Mouse (Mus musculus): ENCODE data around the gene Stac2. TPM values are rescaled to one million over a fixed set of nuclear protein-coding genes. Genes with fewer than 3 reads are reported as not detected.

The Stac2 gene
- polyA plus RNA-seq, 1 experiment from 2014 or later = 1.6 TPM

DNA sequence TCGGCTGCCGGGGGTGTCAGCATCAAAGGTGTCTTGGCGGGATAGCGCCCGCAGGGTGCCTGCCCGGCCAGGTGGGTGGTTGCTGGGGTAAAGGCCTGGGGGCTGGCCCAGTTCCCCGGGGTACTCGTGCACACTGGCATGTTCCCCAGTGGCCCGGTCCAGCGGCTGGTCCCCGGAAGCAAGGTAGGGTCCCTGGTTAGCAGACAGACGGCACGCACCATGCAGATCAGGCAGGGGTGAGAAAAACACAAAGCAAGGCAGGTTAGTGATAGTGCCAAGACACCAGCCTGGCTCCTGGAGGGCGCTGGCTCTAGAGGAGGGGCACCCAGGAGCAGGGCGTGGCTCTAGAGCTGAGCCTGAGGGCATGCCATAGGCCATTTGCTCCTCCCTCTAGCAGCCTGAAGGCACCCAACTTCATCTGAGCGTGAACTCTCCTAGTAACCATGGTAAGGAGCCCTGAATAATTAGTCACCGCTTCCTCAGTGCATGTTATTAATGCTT is 50.0 kb downstream of the Stac2 start:
- Histone ChIP-seq H3K4me2 (ENCODE audit: low read length) (peak overlapping the region; percentile 28; the same call in 1 of the 2 replicates), H3K36me3 (ENCODE audit: insufficient read depth, low read length) (0 out of 2 replicates have a peak, but pooled peaks cover 4% of the 10 kb centered on the region), H3K9me3 (replicated peaks; ENCODE audit: low read length) (no peaks in the 10 kb centered on the region), H3K9ac (ENCODE audit: low read depth, low read length) (no peak overlapping the region), H3K4me1 (replicated peaks; ENCODE audit: insufficient read depth, low read length) (peaks cover 11% of the 10 kb centered on the region), H3K27me3 (ENCODE audit: insufficient read depth, low read length) (0 out of 2 replicates have a peak, but pooled peaks cover 4% of the 10 kb centered on the region), H3K27ac (no peak overlapping the region), H3K4me3 (replicated peaks; ENCODE audit: low read depth, low read length) (no peak overlapping the region)
- no peak for DNase-seq (ENCODE audit: low spot score)
- 0 out of 2 replicates have a peak, but pooled peaks have one; percentile 16 for ATAC-seq (replicated peaks; ENCODE audit: low FRiP score, low read depth)
- 49% methylated on average over 17 of the region's 17 CpGs for WGBS
- no peak for TF ChIP-seq CTCF (IDR thresholded peaks at IDR 0.05; ENCODE audit: low read depth)

DNA sequence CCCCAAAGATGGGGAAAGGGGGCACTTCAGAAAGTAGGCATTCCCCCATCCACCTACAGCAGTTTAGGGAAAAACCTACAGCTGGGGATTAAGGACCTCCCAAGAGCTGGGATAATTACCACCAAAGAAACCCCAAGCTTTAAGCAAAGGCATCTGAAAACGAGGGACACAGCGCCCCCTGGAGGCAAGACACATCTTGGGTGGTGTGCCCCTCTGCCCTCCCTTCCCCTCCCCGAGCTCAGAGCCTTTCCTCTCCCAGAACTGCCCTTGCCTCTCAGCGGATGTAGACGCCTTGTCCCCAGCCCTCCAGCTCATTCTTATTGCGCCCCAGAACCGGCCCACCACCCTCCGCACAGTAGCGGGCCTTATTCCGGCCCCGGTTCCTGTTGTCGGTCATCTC is 50.6 kb downstream of the Stac2 start:
- Histone ChIP-seq H3K9me3 (replicated peaks; ENCODE audit: low read length) (no peaks in the 10 kb centered on the region), H3K4me1 (replicated peaks; ENCODE audit: insufficient read depth, low read length) (peaks cover 11% of the 10 kb centered on the region), H3K36me3 (ENCODE audit: insufficient read depth, low read length) (0 out of 2 replicates have a peak, but pooled peaks cover 4% of the 10 kb centered on the region), H3K27ac (no peak overlapping the region), H3K9ac (ENCODE audit: low read depth, low read length) (no peak overlapping the region), H3K27me3 (ENCODE audit: insufficient read depth, low read length) (0 out of 2 replicates have a peak, but pooled peaks cover 4% of the 10 kb centered on the region), H3K4me3 (replicated peaks; ENCODE audit: low read depth, low read length) (no peak overlapping the region), H3K4me2 (ENCODE audit: low read length) (peak overlapping the region; percentile 28; the same call in 1 of the 2 replicates)
- peak; percentile 83 for TF ChIP-seq CTCF (IDR thresholded peaks at IDR 0.05; ENCODE audit: low read depth)
- 30% methylated on average over 12 of the region's 12 CpGs for WGBS
- DNase-seq (ENCODE audit: low spot score) (peak; percentile 89), ATAC-seq (replicated peaks; ENCODE audit: low FRiP score, low read depth) (peak; percentile 23; the same call in 1 of the 2 replicates)

DNA sequence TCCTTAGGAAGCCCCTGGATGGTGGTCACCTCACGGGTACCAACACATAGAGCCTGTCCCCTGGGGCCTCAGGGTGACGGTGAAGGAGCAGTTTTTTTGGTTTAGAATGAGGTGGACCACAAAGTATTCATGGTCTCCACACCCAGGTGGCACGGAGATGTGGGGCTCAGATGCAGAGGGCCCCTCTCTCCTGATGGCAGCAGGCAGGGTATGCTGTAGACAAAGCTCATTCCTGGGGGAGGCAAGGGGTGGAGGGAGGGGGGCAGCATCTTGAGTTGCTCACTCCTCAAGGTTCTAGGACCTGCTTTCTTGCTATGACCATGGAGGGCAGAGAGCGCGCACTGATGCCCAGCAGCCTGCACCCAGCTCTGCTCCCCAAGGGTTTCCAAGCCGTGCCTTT is 51.3 kb downstream of the Stac2 start:
- no peak overlapping the region for H3K4me2 ChIP-seq (ENCODE audit: low read length)
- WGBS = 69% methylated on average over 6 of the region's 6 CpGs
- H3K9me3 ChIP-seq (replicated peaks; ENCODE audit: low read length) = no peaks in the 10 kb centered on the region
- H3K4me3 ChIP-seq (replicated peaks; ENCODE audit: low read depth, low read length) = no peak overlapping the region
- H3K27ac ChIP-seq = no peak overlapping the region
- no peak for TF ChIP-seq CTCF (IDR thresholded peaks at IDR 0.05; ENCODE audit: low read depth)
- no peak for DNase-seq (ENCODE audit: low spot score)
- H3K36me3 ChIP-seq (ENCODE audit: insufficient read depth, low read length) = 0 out of 2 replicates have a peak, but pooled peaks cover 4% of the 10 kb centered on the region
- peaks cover 11% of the 10 kb centered on the region for H3K4me1 ChIP-seq (replicated peaks; ENCODE audit: insufficient read depth, low read length)
- ATAC-seq (replicated peaks; ENCODE audit: low FRiP score, low read depth) = no peak
- H3K9ac ChIP-seq (ENCODE audit: low read depth, low read length) = no peak overlapping the region
- H3K27me3 ChIP-seq (ENCODE audit: insufficient read depth, low read length) = 0 out of 2 replicates have a peak, but pooled peaks cover 4% of the 10 kb centered on the region

DNA sequence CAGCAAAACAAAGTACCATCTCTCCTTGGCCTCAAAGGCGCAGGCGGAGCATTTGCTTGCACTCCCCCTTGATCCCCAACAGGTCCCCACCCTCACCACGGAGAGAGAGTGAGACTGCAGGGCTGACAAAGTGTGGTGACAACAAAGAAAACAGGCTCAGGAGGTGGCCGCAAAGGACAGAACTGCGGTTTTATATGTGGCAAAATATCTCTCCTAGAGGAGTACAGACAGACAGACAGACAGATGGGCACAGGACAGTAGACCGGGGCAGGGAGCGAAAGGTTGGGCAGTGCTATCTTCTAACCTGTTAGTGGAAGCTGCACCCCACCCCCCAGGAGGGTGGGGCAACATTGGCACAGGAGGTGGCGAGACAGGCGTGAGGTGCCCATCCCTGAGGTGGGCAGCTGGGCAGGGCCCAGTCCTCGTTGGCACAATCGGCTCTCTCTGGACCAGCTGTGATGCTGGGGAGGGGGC is 51.9 kb downstream of the Stac2 start:
- TF ChIP-seq CTCF (IDR thresholded peaks at IDR 0.05; ENCODE audit: low read depth) = no peak
- WGBS = 36% methylated on average over 11 of the region's 11 CpGs
- H3K27ac ChIP-seq = no peak overlapping the region
- H3K4me1 ChIP-seq (replicated peaks; ENCODE audit: insufficient read depth, low read length) = peaks cover 11% of the 10 kb centered on the region
- H3K36me3 ChIP-seq (ENCODE audit: insufficient read depth, low read length) = no peaks in the 10 kb centered on the region
- H3K4me2 ChIP-seq (ENCODE audit: low read length) = no peak overlapping the region
- H3K27me3 ChIP-seq (ENCODE audit: insufficient read depth, low read length) = 0 out of 2 replicates have a peak, but pooled peaks cover 4% of the 10 kb centered on the region
- H3K9me3 ChIP-seq (replicated peaks; ENCODE audit: low read length) = no peaks in the 10 kb centered on the region
- DNase-seq (ENCODE audit: low spot score) = no peak
- no peak for ATAC-seq (replicated peaks; ENCODE audit: low FRiP score, low read depth)
- H3K4me3 ChIP-seq (replicated peaks; ENCODE audit: low read depth, low read length) = no peak overlapping the region
- no peak overlapping the region for H3K9ac ChIP-seq (ENCODE audit: low read depth, low read length)

DNA sequence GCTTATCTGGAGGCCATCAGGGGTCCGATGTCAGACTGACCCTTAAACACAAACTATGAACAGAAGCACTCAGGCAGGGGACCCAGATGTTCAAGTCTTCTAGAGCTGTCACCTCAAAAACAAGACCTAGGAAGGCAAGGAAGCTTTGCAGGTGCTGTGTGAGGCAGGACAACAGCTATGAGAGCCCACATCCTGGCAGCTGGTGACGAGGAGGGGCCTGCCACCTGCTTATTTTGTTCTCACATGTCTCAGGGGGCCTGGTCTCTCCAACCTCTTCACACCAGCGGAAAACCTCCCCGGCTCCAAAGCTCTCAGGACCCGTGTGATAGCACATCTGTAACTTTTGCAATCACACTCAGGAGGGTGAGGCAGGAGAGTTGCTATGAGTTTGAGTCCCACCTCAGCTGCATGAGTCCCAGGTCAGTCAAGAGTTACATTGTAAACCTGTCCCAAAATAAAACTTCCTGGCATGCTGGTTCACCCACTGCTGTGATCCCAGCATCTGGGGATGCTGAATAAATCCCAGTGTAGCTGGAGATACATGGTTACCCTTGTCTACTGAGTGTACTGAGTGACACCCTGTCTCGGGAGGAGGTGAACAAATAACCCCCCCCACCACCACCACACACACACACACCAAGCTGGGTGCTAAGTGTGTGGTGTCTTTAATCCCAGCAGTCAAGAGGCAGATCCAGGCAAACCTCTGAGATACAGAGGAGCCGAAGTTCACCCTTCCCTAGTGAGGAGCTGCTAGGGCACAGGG is 52.7 kb downstream of the Stac2 start:
- ATAC-seq (replicated peaks; ENCODE audit: low FRiP score, low read depth) = no peak
- Histone ChIP-seq H3K27me3 (ENCODE audit: insufficient read depth, low read length) (0 out of 2 replicates have a peak, but pooled peaks cover 4% of the 10 kb centered on the region), H3K4me1 (replicated peaks; ENCODE audit: insufficient read depth, low read length) (peaks cover 11% of the 10 kb centered on the region), H3K4me2 (ENCODE audit: low read length) (no peak overlapping the region), H3K36me3 (ENCODE audit: insufficient read depth, low read length) (no peaks in the 10 kb centered on the region), H3K27ac (no peak overlapping the region), H3K4me3 (replicated peaks; ENCODE audit: low read depth, low read length) (no peak overlapping the region), H3K9me3 (replicated peaks; ENCODE audit: low read length) (no peaks in the 10 kb centered on the region), H3K9ac (ENCODE audit: low read depth, low read length) (no peak overlapping the region)
- WGBS = 20% methylated on average over 7 of the region's 7 CpGs
- DNase-seq (ENCODE audit: low spot score) = no peak
- no peak for TF ChIP-seq CTCF (IDR thresholded peaks at IDR 0.05; ENCODE audit: low read depth)

DNA sequence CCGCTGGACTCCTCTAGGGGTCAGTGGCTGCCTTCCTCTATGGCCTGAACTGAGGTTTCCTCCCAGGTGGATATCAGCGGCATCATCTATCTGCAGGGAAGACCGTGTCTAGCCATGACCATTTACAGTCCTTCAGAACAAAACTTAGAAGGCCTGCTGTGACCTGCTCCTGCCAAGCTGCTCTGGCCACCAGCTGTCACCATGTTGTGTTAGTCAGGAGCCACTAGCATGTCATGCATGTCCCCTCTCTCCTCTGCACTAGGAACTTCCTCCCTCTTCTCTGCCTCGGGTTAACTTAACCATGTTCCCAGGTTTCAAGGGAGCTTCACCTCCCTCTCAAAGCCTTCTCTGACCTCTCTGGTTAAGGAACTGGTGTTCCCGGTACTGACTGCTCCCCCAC is 53.5 kb downstream of the Stac2 start:
- H3K9ac ChIP-seq (ENCODE audit: low read depth, low read length) = no peak overlapping the region
- no peak overlapping the region for H3K4me3 ChIP-seq (replicated peaks; ENCODE audit: low read depth, low read length)
- 0 out of 2 replicates have a peak, but pooled peaks cover 4% of the 10 kb centered on the region for H3K27me3 ChIP-seq (ENCODE audit: insufficient read depth, low read length)
- H3K36me3 ChIP-seq (ENCODE audit: insufficient read depth, low read length) = no peaks in the 10 kb centered on the region
- H3K4me2 ChIP-seq (ENCODE audit: low read length) = no peak overlapping the region
- ATAC-seq (replicated peaks; ENCODE audit: low FRiP score, low read depth) = no peak
- 21% methylated on average over 5 of the region's 5 CpGs for WGBS
- H3K9me3 ChIP-seq (replicated peaks; ENCODE audit: low read length) = no peaks in the 10 kb centered on the region
- DNase-seq (ENCODE audit: low spot score) = no peak
- H3K27ac ChIP-seq = no peak overlapping the region
- no peak for TF ChIP-seq CTCF (IDR thresholded peaks at IDR 0.05; ENCODE audit: low read depth)
- peaks cover 16% of the 10 kb centered on the region for H3K4me1 ChIP-seq (replicated peaks; ENCODE audit: insufficient read depth, low read length)
